Mouse (Mus musculus): ENCODE measurements at regions not wholly inside any gene's neighbourhood (a gene's known extent, or its start where the extent isn't known, plus 50 kb on each side); places are given as distances from the start of the nearest gene placed in this dataset.

DNA sequence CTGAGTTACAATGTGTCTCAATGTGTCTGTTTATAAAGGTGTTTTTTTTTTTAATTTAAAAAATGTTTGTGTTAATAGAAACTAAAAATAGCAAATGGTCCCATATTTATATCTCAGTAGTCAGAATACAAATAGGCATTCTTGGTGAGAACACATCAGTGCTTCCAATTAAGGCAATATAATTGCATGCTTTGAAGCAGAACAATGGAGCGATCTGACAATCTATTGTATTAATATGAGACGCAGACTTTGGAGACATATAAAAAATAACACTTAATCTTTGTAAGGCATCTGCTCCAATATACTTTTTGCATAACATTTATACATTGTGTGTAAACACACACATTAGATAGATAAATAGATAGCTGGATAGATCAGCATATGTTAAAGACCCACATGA, 439.6 kb downstream of the Adgrl2 start:
- no peak for TF ChIP-seq CTCF (IDR thresholded peaks at IDR 0.05; ENCODE audit: control insufficient read depth, insufficient read depth, insufficient read length)
- TF ChIP-seq MYOG (IDR thresholded peaks at IDR 0.05; ENCODE audit: control insufficient read depth, extremely low read depth, insufficient read length): no peak
- no peak for TF ChIP-seq CEBPB (IDR thresholded peaks at IDR 0.05; ENCODE audit: low read depth)
- no peak for TF ChIP-seq USF1 (IDR thresholded peaks at IDR 0.05; ENCODE audit: low read depth)
- TF ChIP-seq FOSL1 (IDR thresholded peaks at IDR 0.05; ENCODE audit: insufficient read depth, low read length, poor library complexity, severe bottlenecking): no peak
- TF ChIP-seq MAX (IDR thresholded peaks at IDR 0.05): no peak
